Mouse (Mus musculus): ENCODE measurements around the gene Cnga2.

- no peak for TF ChIP-seq CTCF (IDR thresholded peaks at IDR 0.05; ENCODE audit: insufficient read depth, low read length)
- TF ChIP-seq POLR2A (IDR thresholded peaks at IDR 0.05; ENCODE audit: borderline replicate concordance, extremely low read depth, low read depth, low read length), result no peak
Observed at GRCm38 (mm10) chrX:72047918-72048317, 56.3 kb downstream of the Cnga2 start.

Measured in lung, adult 2 months (tissue).